Mouse (Mus musculus) forebrain, embryonic 16.5 days (tissue): ENCODE data around the gene Pkig. TPM values are rescaled to one million over a fixed set of nuclear protein-coding genes. Genes with fewer than 3 reads are reported as not detected.

ENCODE experiments used
- ATAC-seq: fragments of 200-750 bp; cut with Nextera tagmentation; 2 replicates; pipeline ENCODE4 v1.8.0; 2017; ENCODE audit warnings: mild to moderate bottlenecking, moderate library complexity
- H3K27ac ChIP-seq: fragments of 300-500 bp; sonication (generic); 2 replicates; pipeline ENCODE4 v1.5.1; 2014; ENCODE audit warnings: low read length, control low read depth
- H3K27me3 ChIP-seq: fragments of 300-500 bp; sonication (generic); replicated peaks from 2 replicates; pipeline ENCODE4 v1.6.1; 2014; ENCODE audit warnings: low read length; ENCODE audit not compliant: control insufficient read depth, insufficient read depth
- H3K36me3 ChIP-seq: fragments of 300-500 bp; sonication (generic); 2 replicates; pipeline ENCODE4 v1.6.1; 2014; ENCODE audit not compliant: control insufficient read depth, insufficient read depth
- H3K4me1 ChIP-seq: fragments of 300-500 bp; sonication (generic); replicated peaks from 2 replicates; pipeline ENCODE4 v1.6.1; 2014; ENCODE audit warnings: low read length; ENCODE audit not compliant: control insufficient read depth, insufficient read depth
- H3K4me2 ChIP-seq: fragments of 300-500 bp; sonication (generic); 2 replicates; pipeline ENCODE4 v1.6.1; 2014; ENCODE audit warnings: mild to moderate bottlenecking, low read length, control low read depth
- H3K4me3 ChIP-seq: fragments of 300-500 bp; sonication (generic); replicated peaks from 2 replicates; pipeline ENCODE4 v1.5.1; 2014; ENCODE audit warnings: mild to moderate bottlenecking, low read length, control low read depth
- H3K9ac ChIP-seq: fragments of 300-500 bp; sonication (generic); replicated peaks from 2 replicates; pipeline ENCODE4 v1.6.1; 2014; ENCODE audit warnings: low read depth, low read length, control low read depth
- H3K9me3 ChIP-seq: fragments of 300-500 bp; sonication (generic); 2 replicates; pipeline ENCODE4 v1.6.1; 2016; ENCODE audit warnings: low read length; ENCODE audit not compliant: control insufficient read depth
- whole genome bisulfite sequencing: fragments of 180-500 bp; shearing (Covaris S2); extraction: QIAGEN DNeasy Blood & Tissue Kit; methylation state at CpG from one replicate; pipeline ENCODE4 v1.1.7; 2014; 5-methylcytosine and 5-hydroxymethylcytosine counted together
- polyA plus RNA-seq: library from polyadenylated mRNA; unstranded; fragments of >200 nt; fragmentation: Nextera tagmentation; extraction: Ambion mirVana; gene quantifications from 2 replicates; pipeline ENCODE4 v1.2.1, GENCODE M21; 2015

Pkig gene
- polyA plus RNA-seq, 1 experiment from 2014 or later: 153 TPM

- H3K4me2 ChIP-seq: no peak overlapping the region
- H3K9ac ChIP-seq: no peak overlapping the region
- 73% methylated on average over 9 of the region's 9 CpGs for WGBS
- no peaks in the 10 kb centered on the region for H3K27me3 ChIP-seq
- H3K27ac ChIP-seq: no peak overlapping the region; the same call in none of the 2 replicates
- H3K4me3 ChIP-seq: no peak overlapping the region
- no peaks in the 10 kb centered on the region for H3K9me3 ChIP-seq
- peaks cover 8% of the 10 kb centered on the region; the same call in 1 of the 2 replicates for H3K4me1 ChIP-seq
- no peak for ATAC-seq
- no peaks in the 10 kb centered on the region for H3K36me3 ChIP-seq
Observed at GRCm38 (mm10) chr2:163693716-163694314, 35.6 kb downstream of the Pkig start.

DNA sequence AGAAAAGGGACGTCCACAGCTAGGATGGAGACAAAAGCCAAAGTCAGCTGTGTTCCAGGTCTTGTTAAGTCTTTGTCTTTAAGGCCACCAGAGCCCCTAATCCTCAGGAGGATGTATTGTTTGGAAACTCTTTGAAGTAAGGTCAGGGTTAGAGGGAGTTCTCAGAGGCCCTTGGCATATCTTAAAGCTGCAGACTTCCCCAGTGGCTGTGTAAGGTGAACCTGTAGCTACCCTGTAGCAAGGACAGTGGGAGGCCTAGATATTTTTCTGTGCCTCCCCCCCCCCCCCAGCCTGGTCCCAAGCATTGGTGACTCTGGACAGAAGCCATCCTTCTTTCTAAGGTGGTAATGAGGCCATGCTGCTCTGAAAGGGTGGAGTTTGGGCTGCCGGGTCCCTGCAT, 38.6 kb downstream of the Pkig start:
- ATAC-seq: no peak
- 25% methylated on average over 2 of the region's 2 CpGs for WGBS
- Histone ChIP-seq H3K9ac (no peak overlapping the region), H3K4me3 (no peak overlapping the region), H3K36me3 (no peaks in the 10 kb centered on the region), H3K4me1 (0 out of 2 replicates have a peak, but pooled peaks cover 2% of the 10 kb centered on the region), H3K27ac (no peak overlapping the region), H3K27me3 (no peaks in the 10 kb centered on the region), H3K4me2 (no peak overlapping the region), H3K9me3 (no peaks in the 10 kb centered on the region)

DNA sequence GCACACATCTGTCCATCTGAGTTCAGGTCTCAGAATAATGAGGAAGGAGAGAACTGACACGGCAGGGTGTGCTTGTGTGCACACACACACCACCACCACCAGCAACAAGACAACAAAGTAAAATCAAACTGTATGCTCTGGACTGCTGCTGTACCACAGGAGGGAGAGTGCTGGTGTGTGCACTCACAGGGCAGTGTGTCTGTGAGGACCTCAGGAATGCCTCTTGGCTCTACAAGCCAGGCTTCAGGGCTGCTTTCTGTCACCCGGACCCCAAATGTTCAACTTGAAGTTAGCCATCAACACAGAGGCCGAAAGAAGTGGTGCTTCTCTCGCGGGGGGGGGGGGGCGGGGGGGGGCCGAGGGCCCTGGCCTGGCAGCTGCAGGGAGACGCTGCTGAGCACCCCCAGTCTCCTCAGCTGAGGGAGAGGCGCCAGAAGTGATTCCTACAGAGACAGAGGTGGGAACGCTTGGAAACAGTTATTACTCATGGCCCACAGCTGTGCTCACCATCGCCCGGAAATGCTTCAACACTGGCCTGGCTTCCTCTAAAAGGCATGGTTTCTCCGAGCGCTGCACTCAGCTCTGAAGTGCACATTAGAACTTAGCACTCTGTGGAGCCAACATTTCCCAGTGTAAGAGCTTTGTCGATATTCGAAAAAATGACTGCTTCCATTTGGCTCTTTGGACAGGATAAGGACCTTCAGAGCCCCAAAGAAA, 39.7 kb downstream of the Pkig start:
- Histone ChIP-seq H3K4me2 (no peak overlapping the region), H3K9ac (no peak overlapping the region), H3K36me3 (no peaks in the 10 kb centered on the region), H3K4me3 (no peak overlapping the region), H3K27ac (no peak overlapping the region), H3K9me3 (no peaks in the 10 kb centered on the region), H3K27me3 (no peaks in the 10 kb centered on the region), H3K4me1 (0 out of 2 replicates have a peak, but pooled peaks cover 2% of the 10 kb centered on the region)
- no peak for ATAC-seq
- 57% methylated on average over 15 of the region's 16 CpGs for WGBS

DNA sequence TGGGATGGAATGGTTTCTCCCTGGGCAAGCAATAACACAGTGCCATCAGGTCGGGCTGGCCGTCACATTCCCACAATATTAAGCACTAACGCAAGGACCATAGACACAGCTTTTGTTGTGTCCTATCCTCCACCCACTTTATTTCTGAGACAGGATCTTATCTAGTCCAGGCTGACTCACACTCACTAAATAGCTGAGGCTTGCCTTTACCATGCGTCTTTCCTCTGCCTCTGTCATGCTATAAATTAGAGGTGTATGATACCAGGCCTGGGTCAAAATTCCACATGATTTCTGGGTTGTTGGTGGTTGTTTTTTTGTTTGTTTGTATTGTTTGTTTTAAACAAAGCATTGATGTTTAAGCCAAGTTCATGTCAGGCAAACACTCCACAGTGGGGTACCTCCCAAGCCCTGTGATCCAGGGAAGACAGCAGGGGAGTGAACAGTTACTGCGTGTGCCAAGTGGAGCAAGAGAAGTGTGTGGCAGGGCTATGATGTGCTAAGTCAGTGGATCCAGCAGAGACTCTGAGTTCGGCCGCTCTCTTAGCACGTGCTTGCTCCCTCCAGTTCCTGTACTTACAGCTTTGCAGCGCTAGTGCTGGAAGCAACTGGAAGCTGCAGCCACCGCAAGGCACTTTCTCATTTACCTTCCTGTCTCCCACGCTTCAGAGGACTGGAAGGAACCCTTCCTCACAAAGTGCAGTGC, 41.0 kb downstream of the Pkig start:
- no peaks in the 10 kb centered on the region for H3K36me3 ChIP-seq
- no peak overlapping the region for H3K27ac ChIP-seq
- ATAC-seq: no peak
- no peaks in the 10 kb centered on the region for H3K27me3 ChIP-seq
- no peak overlapping the region for H3K9ac ChIP-seq
- H3K4me2 ChIP-seq: no peak overlapping the region
- 0 out of 2 replicates have a peak, but pooled peaks cover 2% of the 10 kb centered on the region for H3K4me1 ChIP-seq
- WGBS: 82% methylated on average over 11 of the region's 11 CpGs
- no peak overlapping the region for H3K4me3 ChIP-seq
- H3K9me3 ChIP-seq: no peaks in the 10 kb centered on the region

DNA sequence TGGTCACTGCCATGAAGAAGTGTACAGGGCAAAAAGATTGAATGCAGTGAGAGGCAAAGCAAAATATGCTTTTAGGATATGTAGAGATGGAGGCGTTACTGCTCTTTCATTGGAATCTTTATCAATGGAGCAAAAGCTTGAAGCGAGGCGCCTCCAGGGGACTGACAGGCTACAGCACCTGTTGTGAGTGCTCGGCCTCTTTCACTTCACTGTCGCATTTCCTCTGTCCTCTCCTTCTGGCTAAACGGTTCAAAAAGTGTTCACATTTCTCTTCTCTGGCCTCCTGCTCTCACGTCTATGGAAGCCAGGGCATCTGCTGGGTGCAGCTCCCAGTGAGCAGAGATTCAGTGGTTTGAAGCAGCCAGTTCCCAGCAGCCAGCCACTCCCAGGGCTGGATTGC, 44.2 kb downstream of the Pkig start:
- Histone ChIP-seq H3K27ac (no peak overlapping the region), H3K36me3 (no peaks in the 10 kb centered on the region), H3K9ac (no peak overlapping the region), H3K4me1 (0 out of 2 replicates have a peak, but pooled peaks cover 2% of the 10 kb centered on the region), H3K4me3 (no peak overlapping the region), H3K9me3 (no peaks in the 10 kb centered on the region), H3K4me2 (no peak overlapping the region), H3K27me3 (no peaks in the 10 kb centered on the region)
- no peak for ATAC-seq
- WGBS: 67% methylated on average over 7 of the region's 7 CpGs

- Histone ChIP-seq H3K9ac (no peak overlapping the region), H3K9me3 (no peaks in the 10 kb centered on the region), H3K4me2 (no peak overlapping the region), H3K27me3 (no peaks in the 10 kb centered on the region), H3K27ac (no peak overlapping the region), H3K36me3 (no peaks in the 10 kb centered on the region), H3K4me3 (no peak overlapping the region), H3K4me1 (0 out of 2 replicates have a peak, but pooled peaks cover 2% of the 10 kb centered on the region)
- ATAC-seq: no peak
- WGBS: 85% methylated on average over 5 of the region's 5 CpGs
Observed at GRCm38 (mm10) chr2:163702921-163703320, 44.7 kb downstream of the Pkig start.

- Histone ChIP-seq H3K27me3 (no peaks in the 10 kb centered on the region), H3K4me3 (no peak overlapping the region), H3K9ac (no peak overlapping the region), H3K4me2 (no peak overlapping the region), H3K36me3 (no peaks in the 10 kb centered on the region), H3K4me1 (no peaks in the 10 kb centered on the region), H3K27ac (no peak overlapping the region), H3K9me3 (no peaks in the 10 kb centered on the region)
- ATAC-seq: no peak
- WGBS: 80% methylated on average over 5 of the region's 5 CpGs
Observed at GRCm38 (mm10) chr2:163703599-163704260, 45.5 kb downstream of the Pkig start.

- WGBS: 89% methylated on average over 5 of the region's 5 CpGs
- Histone ChIP-seq H3K9ac (no peak overlapping the region), H3K27me3 (no peaks in the 10 kb centered on the region), H3K4me2 (no peak overlapping the region), H3K4me3 (no peak overlapping the region), H3K4me1 (0 out of 2 replicates have a peak, but pooled peaks cover 3% of the 10 kb centered on the region), H3K9me3 (no peaks in the 10 kb centered on the region), H3K27ac (no peak overlapping the region), H3K36me3 (no peaks in the 10 kb centered on the region)
- no peak for ATAC-seq
Observed at GRCm38 (mm10) chr2:163708321-163708720, 50.1 kb downstream of the Pkig start.

DNA sequence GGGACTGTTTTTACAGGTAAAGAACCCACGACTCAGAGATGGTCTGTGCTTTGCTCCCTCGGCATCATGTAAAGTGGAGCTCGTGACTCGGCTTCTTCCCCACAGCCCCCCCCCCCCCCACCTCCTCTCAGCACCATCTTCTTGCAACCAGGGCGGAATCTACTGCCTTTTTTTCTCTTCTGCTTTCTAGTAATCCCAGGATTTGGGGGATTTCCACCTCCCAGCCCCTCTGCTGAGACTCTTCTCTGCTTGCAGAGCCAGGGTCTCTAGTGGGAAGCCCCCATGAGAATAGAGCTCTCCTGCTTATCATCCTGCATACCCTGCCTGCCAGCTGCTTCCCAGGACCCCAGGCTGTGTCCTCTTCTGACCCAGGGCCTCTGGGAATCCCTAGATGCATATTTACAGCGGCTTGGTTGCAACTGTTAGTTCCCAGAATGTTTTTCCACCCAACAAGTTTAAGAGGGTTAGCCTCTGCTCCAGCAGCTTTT, 50.6 kb downstream of the Pkig start:
- H3K4me1 ChIP-seq: 0 out of 2 replicates have a peak, but pooled peaks cover 3% of the 10 kb centered on the region
- H3K36me3 ChIP-seq: no peaks in the 10 kb centered on the region
- no peak overlapping the region for H3K27ac ChIP-seq
- H3K4me3 ChIP-seq: no peak overlapping the region
- 81% methylated on average over 6 of the region's 6 CpGs for WGBS
- no peaks in the 10 kb centered on the region for H3K27me3 ChIP-seq
- H3K9me3 ChIP-seq: no peaks in the 10 kb centered on the region
- no peak overlapping the region for H3K9ac ChIP-seq
- no peak for ATAC-seq
- H3K4me2 ChIP-seq: no peak overlapping the region
